Mouse (Mus musculus) right cerebral cortex, postnatal 36 days (tissue): ENCODE results near the gene Alg1.
"Not testable (repeated sequence)": the region's sequence is repeated elsewhere in the genome, so short reads cannot be mapped to it uniquely, and the experiment has no call there.

ENCODE experiments used
- DNase-seq, 2 experiments: peaks; one replicate each; pipeline ENCODE4 v3.0.0; 2022; ENCODE audit warnings: low spot score in 2 of 2, mixed read lengths in 1 of 2

The Alg1 gene

GRCm38 (mm10) chr16:5233418-5234313 is at the start of gene Alg1:
Alg1 (plus strand) TSS chr16:5233621.
- peak; percentile 90 to 91 for DNase-seq

GRCm38 (mm10) chr16:5184101-5184500 is 49.3 kb upstream of the Alg1 start:
- no peak for DNase-seq

- DNase-seq: no peak
Measured at GRCm38 (mm10) chr16:5184956-5185355, 48.5 kb upstream of the Alg1 start.

- no peak for DNase-seq
Measured at GRCm38 (mm10) chr16:5185691-5186090, 47.7 kb upstream of the Alg1 start.

- peak; percentile 41 to 43 for DNase-seq
Measured at GRCm38 (mm10) chr16:5186234-5186633, 47.2 kb upstream of the Alg1 start.

GRCm38 (mm10) chr16:5195080-5195479 is 38.3 kb upstream of the Alg1 start:
- no peak for DNase-seq

GRCm38 (mm10) chr16:5202681-5203080 is 30.7 kb upstream of the Alg1 start:
- DNase-seq: no peak

- no peak for DNase-seq
Measured at GRCm38 (mm10) chr16:5203200-5203599, 30.2 kb upstream of the Alg1 start.

GRCm38 (mm10) chr16:5203668-5204433 is 29.6 kb upstream of the Alg1 start, which contains the start of gene Nagpa:
Nagpa (minus strand) TSS chr16:5204012.
- DNase-seq: peak; percentile 68 to 75

- DNase-seq: no peak
Measured at GRCm38 (mm10) chr16:5205431-5205970, 27.9 kb upstream of the Alg1 start.

GRCm38 (mm10) chr16:5206051-5206450 is 27.4 kb upstream of the Alg1 start:
- DNase-seq: no peak

- DNase-seq: no peak
Measured at GRCm38 (mm10) chr16:5210365-5210764, 23.1 kb upstream of the Alg1 start.

GRCm38 (mm10) chr16:5212150-5212549 is 21.3 kb upstream of the Alg1 start:
- DNase-seq: no peak

- DNase-seq: no peak
Measured at GRCm38 (mm10) chr16:5214126-5214525, 19.3 kb upstream of the Alg1 start.

- no peak for DNase-seq
Measured at GRCm38 (mm10) chr16:5216686-5217085, 16.7 kb upstream of the Alg1 start.

- no peak for DNase-seq
Measured at GRCm38 (mm10) chr16:5217341-5218133, 15.9 kb upstream of the Alg1 start.

- no peak for DNase-seq
Measured at GRCm38 (mm10) chr16:5221403-5221802, 12.0 kb upstream of the Alg1 start.

GRCm38 (mm10) chr16:5222140-5222539 is 11.3 kb upstream of the Alg1 start, which contains the start of gene AU021092:
AU021092 (minus strand) TSS chr16:5222299.
- DNase-seq: no peak

- not testable (repeated sequence) for DNase-seq
Measured at GRCm38 (mm10) chr16:5226534-5226933, 6.9 kb upstream of the Alg1 start.

GRCm38 (mm10) chr16:5227501-5227900 is 5.9 kb upstream of the Alg1 start:
- not testable (repeated sequence) for DNase-seq

GRCm38 (mm10) chr16:5228103-5228502 is 5.3 kb upstream of the Alg1 start:
- DNase-seq: not testable (repeated sequence)
